Mouse (Mus musculus) cerebellum, adult 2 months (tissue): ENCODE measurements at regions not wholly inside any gene's neighbourhood (a gene's known extent, or its start where the extent isn't known, plus 50 kb on each side); places are given as distances from the start of the nearest gene placed in this dataset.

Experiments
- DNase-seq, 2 experiments: peaks; one replicate each; pipeline ENCODE4 v3.0.0; 2021
- H3K27ac ChIP-seq: fragments of 200-500 bp; 2 replicates; pipeline ENCODE4 v1.5.1; 2012; ENCODE audit warnings: low read length, control low read depth, inconsistent platforms; ENCODE audit not compliant: insufficient read depth
- H3K27me3 ChIP-seq: fragments of 200-500 bp; 2 replicates; pipeline ENCODE4 v1.6.1; 2012; ENCODE audit warnings: inconsistent platforms, mild to moderate bottlenecking, low read length, moderate library complexity; ENCODE audit not compliant: control insufficient read depth, insufficient read depth
- H3K4me1 ChIP-seq: fragments of 200-500 bp; 2 replicates; pipeline ENCODE4 v1.6.1; 2011; ENCODE audit warnings: low read length; ENCODE audit not compliant: control insufficient read depth, insufficient read depth
- H3K4me3 ChIP-seq: fragments of 200-500 bp; replicated peaks from 2 replicates; pipeline ENCODE3; 2011; ENCODE audit warnings: mild to moderate bottlenecking, low read depth, low read length, control low read depth; ENCODE audit not compliant: insufficient read depth
- CTCF ChIP-seq: fragments of 200-500 bp; IDR thresholded peaks from 2 replicates; pipeline ENCODE4 v1.5.1; 2011; ENCODE audit warnings: low read depth, mild to moderate bottlenecking, control low read depth, low read length, moderate library complexity, borderline replicate concordance; ENCODE audit not compliant: insufficient read depth
- POLR2A ChIP-seq: fragments of 200-500 bp; IDR thresholded peaks from 2 replicates; pipeline ENCODE4 v1.6.1; 2011; ENCODE audit warnings: low read length, control low read depth, borderline replicate concordance; ENCODE audit not compliant: insufficient read depth
- WGBS: fragments of 180-500 bp; shearing (Covaris S2); methylation state at CpG from one replicate; pipeline ENCODE4 v1.1.7; 2018; 5-methylcytosine and 5-hydroxymethylcytosine counted together

DNA sequence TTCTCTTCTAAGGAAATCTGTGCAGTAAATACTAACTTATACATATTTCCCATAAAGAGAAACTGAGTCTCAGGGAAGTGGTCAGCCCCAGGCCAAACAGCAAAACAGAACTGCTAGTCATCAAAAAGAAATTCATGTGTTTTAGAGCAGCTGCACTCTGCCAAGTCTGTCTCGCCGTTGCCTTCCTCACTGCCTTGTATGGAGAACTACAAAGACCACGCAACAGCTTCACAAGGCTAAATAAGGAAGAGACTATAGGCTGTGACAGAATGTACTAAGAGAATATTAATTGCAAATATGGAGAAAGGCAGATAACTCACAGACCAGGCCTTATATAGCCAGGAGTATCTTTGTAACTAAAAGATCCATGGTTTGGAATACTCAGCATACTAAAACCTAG, 355.0 kb upstream of the Noct start:
- Histone ChIP-seq H3K4me1 (no peaks in the 10 kb centered on the region), H3K4me3 (no peak overlapping the region), H3K27ac (no peak overlapping the region), H3K27me3 (no peaks in the 10 kb centered on the region)
- WGBS: 92% methylated on average over 3 of the region's 3 CpGs
- DNase-seq: no peak
- TF ChIP-seq CTCF: no peak
- TF ChIP-seq POLR2A: no peak

DNA sequence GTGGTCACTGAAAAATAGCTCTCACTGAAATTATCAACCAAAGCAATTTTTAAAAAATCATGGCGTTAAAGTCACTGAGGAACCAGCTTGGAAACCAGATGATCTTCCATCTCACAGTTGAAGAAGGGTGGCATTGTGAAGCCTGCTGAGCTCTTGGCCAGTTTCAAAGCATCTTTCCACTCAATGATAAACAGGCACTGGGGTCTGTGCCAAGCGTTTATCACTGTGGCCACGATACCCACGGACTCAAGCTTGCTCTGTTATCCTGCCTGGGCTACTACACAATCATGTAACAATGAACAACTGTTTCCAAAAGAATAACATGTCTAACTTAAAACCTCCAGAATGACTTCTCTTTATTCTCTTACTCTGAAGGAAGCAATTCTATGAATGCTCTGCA, 345.2 kb upstream of the Noct start:
- no peak overlapping the region for H3K27ac ChIP-seq
- H3K4me1 ChIP-seq: peaks cover 3% of the 10 kb centered on the region; the same call in 1 of the 2 replicates
- no peak overlapping the region for H3K4me3 ChIP-seq
- WGBS: 9% methylated on average over 4 of the region's 4 CpGs
- peak in 1 of 2 experiments; percentile 20 for DNase-seq
- H3K27me3 ChIP-seq: no peaks in the 10 kb centered on the region; the same call in 1 of the 2 replicates
- TF ChIP-seq CTCF: no peak
- no peak for TF ChIP-seq POLR2A

DNA sequence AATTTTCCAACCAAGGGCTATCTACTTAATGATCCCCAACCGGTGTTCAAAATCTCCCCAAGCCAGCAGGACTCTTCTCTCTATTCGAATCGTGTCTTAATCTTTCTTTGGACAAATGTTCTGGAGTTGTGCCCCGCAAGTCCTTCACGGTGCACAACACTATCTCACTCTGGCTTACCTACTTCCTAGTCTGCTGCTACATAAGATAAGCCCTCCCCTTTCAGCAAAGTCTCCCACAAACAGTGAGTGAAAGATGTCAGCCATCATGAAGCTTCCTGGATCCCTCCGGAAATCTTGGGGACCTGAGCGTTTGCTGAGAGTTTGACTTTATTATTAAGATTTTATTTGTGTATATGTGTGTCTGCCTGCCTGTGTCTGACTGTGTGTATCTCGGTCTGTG, 344.7 kb upstream of the Noct start:
- Histone ChIP-seq H3K27ac (no peak overlapping the region), H3K27me3 (no peaks in the 10 kb centered on the region; the same call in 1 of the 2 replicates), H3K4me1 (peaks cover 3% of the 10 kb centered on the region; the same call in 1 of the 2 replicates), H3K4me3 (no peak overlapping the region)
- DNase-seq: no peak
- WGBS: 66% methylated on average over 8 of the region's 8 CpGs
- no peak for TF ChIP-seq POLR2A
- TF ChIP-seq CTCF: no peak

DNA sequence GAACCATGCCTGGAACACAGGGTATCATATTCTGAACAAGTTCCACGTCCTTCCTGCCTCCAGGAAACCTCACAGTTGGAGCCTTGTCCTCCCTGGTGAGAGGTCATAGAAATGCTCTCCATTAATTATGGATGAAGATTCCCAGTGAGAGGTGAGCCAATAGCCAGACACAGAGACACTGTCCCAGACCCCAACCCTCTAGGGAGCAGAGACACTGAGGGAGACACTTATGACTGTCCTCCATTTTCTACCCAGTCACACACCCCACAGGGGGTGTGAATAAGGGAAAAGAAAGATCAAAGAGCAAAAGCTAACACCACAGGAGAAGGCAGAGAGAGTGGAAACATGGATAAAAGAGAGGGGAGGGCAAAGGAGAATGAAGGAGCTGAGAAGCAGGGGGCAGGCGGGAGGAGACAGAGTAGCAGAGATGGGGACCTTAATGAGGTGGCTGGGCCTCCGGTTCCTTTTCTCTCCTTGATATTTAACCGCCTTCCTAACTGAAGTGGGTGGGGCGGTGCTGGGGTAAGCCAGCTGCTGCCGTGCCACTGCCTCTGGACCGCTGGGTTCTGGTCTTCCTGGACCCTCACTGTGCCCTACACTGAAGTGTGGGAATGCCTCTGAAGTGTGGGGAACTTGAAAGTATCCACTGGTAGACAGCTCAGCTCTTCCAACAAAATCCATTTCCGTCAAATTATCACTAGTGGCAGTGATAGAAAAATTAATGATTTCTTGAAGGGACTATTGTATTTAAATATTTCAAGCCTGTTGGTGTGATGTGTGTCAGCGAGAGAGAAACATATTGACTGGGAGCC, 342.6 kb upstream of the Noct start:
- peaks cover 3% of the 10 kb centered on the region; the same call in 1 of the 2 replicates for H3K4me1 ChIP-seq
- no peak overlapping the region for H3K4me3 ChIP-seq
- TF ChIP-seq POLR2A (no peak), CTCF (no peak)
- H3K27me3 ChIP-seq: no peaks in the 10 kb centered on the region; the same call in 1 of the 2 replicates
- H3K27ac ChIP-seq: peak overlapping the region; percentile 56; the same call in 1 of the 2 replicates
- 64% methylated on average over 9 of the region's 9 CpGs for WGBS
- DNase-seq: no peak

DNA sequence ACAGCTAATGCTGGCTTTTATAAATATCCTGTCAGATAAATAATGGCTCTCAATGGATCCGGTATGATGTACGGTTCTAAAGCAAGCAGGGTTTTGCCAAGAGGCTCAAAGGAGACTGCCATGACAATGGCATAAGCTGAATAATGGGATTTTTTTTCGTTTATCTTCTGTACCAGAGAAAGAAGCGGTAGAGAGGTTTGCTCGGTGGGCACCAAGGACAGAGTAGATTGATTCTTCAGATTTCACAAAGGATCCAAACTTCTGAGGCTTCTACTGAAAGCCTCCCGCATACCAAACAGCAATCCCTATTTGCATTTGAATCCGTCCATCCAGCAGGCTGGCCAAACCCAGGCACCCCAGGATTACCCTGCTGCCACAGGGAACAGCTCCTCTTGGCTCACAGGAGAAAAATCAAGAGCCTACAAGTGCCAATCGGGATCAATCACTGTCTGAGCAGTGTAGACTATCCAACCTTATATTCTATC, 342.0 kb upstream of the Noct start:
- Histone ChIP-seq H3K4me3 (no peak overlapping the region), H3K4me1 (peaks cover 3% of the 10 kb centered on the region; the same call in 1 of the 2 replicates), H3K27me3 (no peaks in the 10 kb centered on the region; the same call in 1 of the 2 replicates), H3K27ac (no peak overlapping the region)
- TF ChIP-seq CTCF: no peak
- no peak for TF ChIP-seq POLR2A
- 42% methylated on average over 8 of the region's 8 CpGs for WGBS
- DNase-seq: peak in 1 of 2 experiments; percentile 27

DNA sequence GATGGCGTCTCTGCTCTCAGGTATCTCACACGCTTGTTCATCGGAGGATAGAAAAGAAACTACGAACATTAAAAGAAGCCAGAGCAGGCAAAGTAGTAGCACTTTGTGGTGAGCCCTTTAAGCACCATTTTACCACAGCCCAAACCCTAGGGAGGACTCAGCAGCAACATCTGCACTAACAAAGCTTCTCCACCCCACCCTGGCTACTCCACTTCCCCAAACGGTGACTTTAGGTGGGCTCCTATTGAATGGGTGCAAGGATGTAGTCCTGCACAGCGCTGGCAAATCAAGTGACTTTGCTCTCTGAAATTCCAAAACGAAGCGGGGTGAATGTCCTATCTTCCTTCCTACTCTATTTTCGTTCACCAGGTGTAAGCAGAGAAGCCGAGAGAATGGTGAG, 337.9 kb upstream of the Noct start:
- Histone ChIP-seq H3K27me3 (no peaks in the 10 kb centered on the region; the same call in 1 of the 2 replicates), H3K4me1 (no peaks in the 10 kb centered on the region), H3K4me3 (no peak overlapping the region), H3K27ac (no peak overlapping the region)
- TF ChIP-seq POLR2A (no peak), CTCF (no peak)
- WGBS: 91% methylated on average over 10 of the region's 10 CpGs
- no peak for DNase-seq

DNA sequence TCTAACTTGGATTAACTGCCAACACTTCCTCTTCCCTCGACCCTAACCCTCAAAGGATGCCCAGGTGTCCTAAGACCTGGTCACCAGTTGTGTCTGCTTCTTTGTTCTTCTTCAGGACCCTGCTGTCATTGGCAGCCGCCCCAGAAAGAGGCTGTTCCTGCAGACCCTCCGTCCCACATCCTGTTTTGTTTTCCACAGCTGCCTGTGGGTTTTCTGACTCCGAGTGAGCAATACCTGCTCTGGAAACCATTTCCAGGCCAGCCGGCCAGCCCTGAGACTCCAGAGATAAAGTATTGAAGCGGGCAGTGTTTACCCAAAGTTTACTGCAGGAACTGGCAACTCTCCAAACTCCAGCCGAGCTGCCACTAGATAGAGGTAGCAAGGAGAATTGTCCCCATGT, 337.2 kb upstream of the Noct start:
- Histone ChIP-seq H3K4me3 (no peak overlapping the region), H3K4me1 (no peaks in the 10 kb centered on the region), H3K27me3 (no peaks in the 10 kb centered on the region; the same call in 1 of the 2 replicates), H3K27ac (no peak overlapping the region)
- WGBS: 26% methylated on average over 7 of the region's 7 CpGs
- no peak for DNase-seq
- no peak for TF ChIP-seq POLR2A
- TF ChIP-seq CTCF: no peak

DNA sequence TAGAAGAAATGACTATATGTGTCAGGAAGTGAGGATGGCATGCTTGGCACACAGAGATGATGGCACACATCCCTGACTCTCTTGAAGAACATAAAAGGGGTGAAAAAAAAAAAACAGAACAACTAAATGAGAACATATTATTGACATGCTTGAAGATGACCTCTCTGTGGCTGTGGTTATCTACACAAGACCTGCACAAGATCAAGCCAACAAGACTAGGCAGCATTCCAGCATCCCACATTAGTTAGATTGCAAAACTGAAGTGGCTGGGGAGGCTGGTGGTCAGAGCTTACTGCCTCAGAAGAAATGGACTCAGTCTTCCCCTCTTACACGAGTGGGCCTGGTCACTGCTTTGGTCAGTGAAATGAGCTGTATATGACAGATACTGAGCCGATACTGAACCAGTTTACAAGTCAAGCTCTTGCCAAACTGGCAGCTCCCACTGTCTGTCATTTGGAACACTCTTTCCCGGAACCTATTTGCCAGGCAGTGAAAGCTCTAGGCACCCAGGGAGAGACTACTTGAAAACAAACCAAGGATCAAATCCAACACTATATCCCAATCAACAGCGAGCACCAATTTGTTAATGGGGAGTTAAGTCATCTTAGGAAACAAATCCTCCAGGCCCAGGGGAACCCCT, 335.6 kb upstream of the Noct start:
- no peaks in the 10 kb centered on the region for H3K4me1 ChIP-seq
- H3K27me3 ChIP-seq: no peaks in the 10 kb centered on the region
- TF ChIP-seq CTCF: no peak
- WGBS: 35% methylated on average over 4 of the region's 4 CpGs
- no peak overlapping the region for H3K4me3 ChIP-seq
- DNase-seq: peak in 1 of 2 experiments; percentile 16
- H3K27ac ChIP-seq: no peak overlapping the region

DNA sequence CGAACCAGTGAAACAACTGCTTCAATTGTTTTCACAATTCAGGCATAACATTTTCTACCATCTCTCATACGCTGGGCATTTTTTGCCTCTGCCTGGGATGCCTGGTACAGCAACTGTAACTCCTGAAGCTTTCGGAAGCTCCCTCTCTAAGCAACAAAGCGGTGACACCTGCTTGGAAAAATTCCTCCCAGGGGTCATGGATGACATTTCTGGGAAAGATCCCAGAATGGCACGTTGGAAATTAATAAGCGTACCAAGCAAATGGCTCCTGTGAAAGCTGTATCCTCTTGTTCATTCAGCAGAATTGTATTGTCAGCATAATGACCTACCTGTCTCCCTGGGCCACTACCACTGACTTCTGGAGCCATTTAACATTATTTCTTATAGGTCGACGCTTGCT, 333.7 kb upstream of the Noct start:
- Histone ChIP-seq H3K4me3 (no peak overlapping the region), H3K27me3 (no peaks in the 10 kb centered on the region; the same call in 1 of the 2 replicates), H3K4me1 (no peaks in the 10 kb centered on the region), H3K27ac (no peak overlapping the region)
- WGBS: 58% methylated on average over 8 of the region's 8 CpGs
- peak in 1 of 2 experiments; percentile 15 for DNase-seq
- TF ChIP-seq POLR2A (no peak), CTCF (no peak)
